Mouse (Mus musculus) stomach, embryonic 15.5 days (tissue): ENCODE results near the gene Gm42878. TPM values are rescaled to one million over a fixed set of nuclear protein-coding genes. Genes with fewer than 3 reads are reported as not detected.

ENCODE experiments used
- ATAC-seq: fragments of 200-750 bp; cut with Nextera tagmentation; 2 replicates; pipeline ENCODE4 v1.8.0; 2017; ENCODE audit warnings: low read depth, moderate number of reproducible peaks, moderate TSS enrichment; ENCODE audit not compliant: insufficient read depth, low FRiP score
- H3K27ac ChIP-seq: fragments of 300-500 bp; sonication (generic); 2 replicates; pipeline ENCODE4 v1.5.1; 2015; ENCODE audit warnings: mild to moderate bottlenecking, inconsistent platforms
- H3K27me3 ChIP-seq: fragments of 300-500 bp; sonication (generic); replicated peaks from 2 replicates; pipeline ENCODE4 v1.6.1; 2015; ENCODE audit warnings: inconsistent platforms
- H3K36me3 ChIP-seq: fragments of 300-500 bp; sonication (generic); 2 replicates; pipeline ENCODE4 v1.6.1; 2015; ENCODE audit warnings: inconsistent platforms
- H3K4me1 ChIP-seq: fragments of 300-500 bp; sonication (generic); 2 replicates; pipeline ENCODE4 v1.6.1; 2015; ENCODE audit warnings: inconsistent platforms
- H3K4me2 ChIP-seq: fragments of 300-500 bp; sonication (generic); 2 replicates; pipeline ENCODE4 v1.6.1; 2015; ENCODE audit warnings: mild to moderate bottlenecking, inconsistent platforms
- H3K4me3 ChIP-seq: fragments of 300-500 bp; sonication (generic); replicated peaks from 2 replicates; pipeline ENCODE4 v1.5.1; 2015; ENCODE audit warnings: inconsistent platforms
- H3K9ac ChIP-seq: fragments of 300-500 bp; sonication (generic); 2 replicates; pipeline ENCODE4 v1.6.1; 2015; ENCODE audit warnings: inconsistent platforms
- H3K9me3 ChIP-seq: fragments of 300-500 bp; sonication (generic); 2 replicates; pipeline ENCODE4 v1.6.1; 2016; ENCODE audit warnings: inconsistent platforms
- WGBS: fragments of 180-500 bp; shearing (Covaris S2); methylation state at CpG from one replicate; pipeline ENCODE4 v1.1.7; 2015; 5-methylcytosine and 5-hydroxymethylcytosine counted together
- polyA plus RNA-seq: library from polyadenylated mRNA; unstranded; fragments of >200 nt; fragmentation: Nextera tagmentation; extraction: Ambion mirVana; gene quantifications from 2 replicates; pipeline ENCODE4 v1.2.1, GENCODE M21; 2015

The Gm42878 gene
- polyA plus RNA-seq, 1 experiment from 2014 or later = not detected

GRCm38 (mm10) chr5:121476040-121476439 lies 69.2 kb downstream of the Gm42878 start:
- 63% methylated on average over 1 of the region's 1 CpGs for WGBS
- no peaks in the 10 kb centered on the region for H3K27me3 ChIP-seq

GRCm38 (mm10) chr5:121474610-121475009 lies 70.7 kb downstream of the Gm42878 start:
- no peak for ATAC-seq
- 58% methylated on average over 7 of the region's 7 CpGs for WGBS
- Histone ChIP-seq H3K27me3 (no peaks in the 10 kb centered on the region), H3K9ac (no peak overlapping the region), H3K4me3 (no peak overlapping the region), H3K9me3 (no peaks in the 10 kb centered on the region), H3K36me3 (no peaks in the 10 kb centered on the region), H3K4me2 (no peak overlapping the region), H3K27ac (no peak overlapping the region), H3K4me1 (peaks cover 7% of the 10 kb centered on the region)

More at GRCm38 (mm10) chr5:121476040-121476439, 69.2 kb downstream of the Gm42878 start:
- Histone ChIP-seq H3K27ac (no peak overlapping the region), H3K9me3 (no peaks in the 10 kb centered on the region), H3K4me1 (no peaks in the 10 kb centered on the region), H3K4me3 (no peak overlapping the region), H3K4me2 (no peak overlapping the region), H3K9ac (no peak overlapping the region), H3K36me3 (no peaks in the 10 kb centered on the region)
- peak; percentile 70; the same call in 1 of the 2 replicates for ATAC-seq

GRCm38 (mm10) chr5:121472411-121472810 lies 72.9 kb downstream of the Gm42878 start:
- no peaks in the 10 kb centered on the region for H3K27me3 ChIP-seq
- H3K4me2 ChIP-seq = no peak overlapping the region
- no peak for ATAC-seq
- H3K9me3 ChIP-seq = no peaks in the 10 kb centered on the region
- H3K4me3 ChIP-seq = no peak overlapping the region
- no peaks in the 10 kb centered on the region for H3K36me3 ChIP-seq
- H3K27ac ChIP-seq = no peak overlapping the region
- no peak overlapping the region for H3K9ac ChIP-seq
- 83% methylated on average over 2 of the region's 2 CpGs for WGBS
- peaks cover 8% of the 10 kb centered on the region for H3K4me1 ChIP-seq

GRCm38 (mm10) chr5:121469566-121469965 lies 75.7 kb downstream of the Gm42878 start:
- WGBS = 8% methylated on average over 3 of the region's 3 CpGs
- ATAC-seq = 0 out of 2 replicates have a peak, but pooled peaks have one; percentile 16
- peak overlapping the region; percentile 9; the same call in 1 of the 2 replicates for H3K27ac ChIP-seq

More at GRCm38 (mm10) chr5:121469566-121469965, 75.7 kb downstream of the Gm42878 start:
- H3K4me3 ChIP-seq = no peak overlapping the region
- peaks cover 8% of the 10 kb centered on the region for H3K4me1 ChIP-seq
- H3K4me2 ChIP-seq = no peak overlapping the region
- H3K36me3 ChIP-seq = no peaks in the 10 kb centered on the region
- no peak overlapping the region for H3K9ac ChIP-seq
- no peaks in the 10 kb centered on the region for H3K27me3 ChIP-seq
- H3K9me3 ChIP-seq = no peaks in the 10 kb centered on the region

Other genes starting within 250 kb of the Gm42878 start
- 67.8 and 70.6 TPM in 2 replicates for gene Trafd1, start 159.8 kb downstream of the Gm42878 start, polyA plus RNA-seq
- 40.2 and 41.8 TPM in 2 replicates for gene Naa25, start 147.5 kb downstream of the Gm42878 start, polyA plus RNA-seq
- gene Tmem116, start 93.6 kb downstream of the Gm42878 start, polyA plus RNA-seq = 3.1 and 5.0 TPM in 2 replicates
- 186 and 192 TPM in 2 replicates for gene Erp29, start 93.0 kb downstream of the Gm42878 start, polyA plus RNA-seq
- 0.05 and 0.09 TPM in 2 replicates for gene Adam1b, start 42.0 kb downstream of the Gm42878 start, polyA plus RNA-seq
- gene Adam1a, start within 50 bp of the Gm42878 start, polyA plus RNA-seq = 1.4 TPM in 2 replicates
- 46.7 and 48.9 TPM in 2 replicates for gene Mapkapk5, start 423 bp upstream of the Gm42878 start, polyA plus RNA-seq
- gene Aldh2, start 48.3 kb upstream of the Gm42878 start, polyA plus RNA-seq = 196 and 206 TPM in 2 replicates
- 2.3 and 3.6 TPM in 2 replicates for gene Acad12, start 73.5 kb upstream of the Gm42878 start, polyA plus RNA-seq
- gene Acad10, start 115.0 kb upstream of the Gm42878 start, polyA plus RNA-seq = 3.1 and 3.3 TPM in 2 replicates
- 37.6 and 38.1 TPM in 2 replicates for gene Brap, start 115.1 kb upstream of the Gm42878 start, polyA plus RNA-seq
- 63.4 and 70.5 TPM in 2 replicates for gene Atxn2, start 165.9 kb upstream of the Gm42878 start, polyA plus RNA-seq